Mouse (Mus musculus) hindbrain, embryonic 16.5 days (tissue): ENCODE measurements around the gene Tomm20. TPM values are rescaled to one million over a fixed set of nuclear protein-coding genes. Genes with fewer than 3 reads are reported as not detected.

ENCODE experiments used
- ATAC-seq: fragments of 200-750 bp; cut with Nextera tagmentation; 2 replicates; pipeline ENCODE4 v1.8.0; 2017; ENCODE audit warnings: moderate TSS enrichment, moderate library complexity
- H3K27ac ChIP-seq: fragments of 300-500 bp; sonication (generic); 2 replicates; pipeline ENCODE4 v1.5.1; 2014; ENCODE audit warnings: low read depth, mild to moderate bottlenecking, control low read depth, low read length, moderate library complexity
- H3K27me3 ChIP-seq: fragments of 300-500 bp; sonication (generic); replicated peaks from 2 replicates; pipeline ENCODE4 v1.6.1; 2014; ENCODE audit warnings: low read length; ENCODE audit not compliant: control insufficient read depth, insufficient read depth
- H3K36me3 ChIP-seq: fragments of 300-500 bp; sonication (generic); 2 replicates; pipeline ENCODE4 v1.6.1; 2014; ENCODE audit warnings: mild to moderate bottlenecking, low read length, moderate library complexity, mixed read lengths; ENCODE audit not compliant: control insufficient read depth, insufficient read depth
- H3K4me1 ChIP-seq: fragments of 300-500 bp; sonication (generic); 2 replicates; pipeline ENCODE4 v1.6.1; 2014; ENCODE audit warnings: low read depth, low read length; ENCODE audit not compliant: control insufficient read depth, insufficient read depth
- H3K4me2 ChIP-seq: fragments of 300-500 bp; sonication (generic); 2 replicates; pipeline ENCODE4 v1.6.1; 2014; ENCODE audit warnings: mild to moderate bottlenecking, low read length, control low read depth, moderate library complexity
- H3K4me3 ChIP-seq: fragments of 300-500 bp; sonication (generic); 2 replicates; pipeline ENCODE4 v1.5.1; 2014; ENCODE audit warnings: mild to moderate bottlenecking, low read length, control low read depth, moderate library complexity
- H3K9ac ChIP-seq: fragments of 300-500 bp; sonication (generic); 2 replicates; pipeline ENCODE4 v1.6.1; 2014; ENCODE audit warnings: low read depth, mild to moderate bottlenecking, control low read depth, low read length, moderate library complexity
- H3K9me3 ChIP-seq: fragments of 300-500 bp; sonication (generic); 2 replicates; pipeline ENCODE4 v1.6.1; 2014; ENCODE audit warnings: mild to moderate bottlenecking, low read length, moderate library complexity; ENCODE audit not compliant: control insufficient read depth
- WGBS: fragments of 180-500 bp; shearing (Covaris S2); extraction: QIAGEN DNeasy Blood & Tissue Kit; methylation state at CpG from one replicate; pipeline ENCODE4 v1.1.7; 2014; 5-methylcytosine and 5-hydroxymethylcytosine counted together
- polyA plus RNA-seq: library from polyadenylated mRNA; unstranded; fragments of >200 nt; fragmentation: Nextera tagmentation; extraction: Ambion mirVana; gene quantifications from 2 replicates; pipeline ENCODE4 v1.2.1, GENCODE M21; 2015

Tomm20 gene
- polyA plus RNA-seq, 1 experiment from 2014 or later, result 231 TPM

DNA sequence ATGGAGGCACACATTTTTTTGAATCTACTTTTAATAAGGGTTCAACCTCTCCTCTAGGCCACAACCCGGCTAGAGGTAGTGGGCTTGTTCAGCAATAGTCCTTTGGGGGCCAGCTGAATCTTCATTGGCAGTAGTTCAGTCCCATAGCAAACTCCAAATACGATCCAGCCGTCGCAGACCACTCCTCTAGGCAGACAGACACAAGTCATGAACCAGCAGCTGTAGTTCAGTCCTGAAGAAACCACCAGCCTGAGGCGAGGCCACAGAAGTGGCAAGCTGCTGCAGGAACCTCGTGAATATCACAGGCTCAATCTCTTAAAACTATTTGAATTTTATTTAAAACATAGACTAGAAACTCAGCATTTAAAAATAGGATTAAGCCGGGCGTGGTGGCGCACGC is 32.4 kb upstream of the Tomm20 start:
- ATAC-seq, result no peak
- Histone ChIP-seq H3K4me2 (no peak overlapping the region), H3K9me3 (no peaks in the 10 kb centered on the region), H3K27ac (no peak overlapping the region), H3K27me3 (no peaks in the 10 kb centered on the region; the same call in 1 of the 2 replicates), H3K4me3 (no peak overlapping the region), H3K9ac (no peak overlapping the region), H3K36me3 (no peaks in the 10 kb centered on the region), H3K4me1 (no peaks in the 10 kb centered on the region)
- 85% methylated on average over 10 of the region's 10 CpGs for WGBS

DNA sequence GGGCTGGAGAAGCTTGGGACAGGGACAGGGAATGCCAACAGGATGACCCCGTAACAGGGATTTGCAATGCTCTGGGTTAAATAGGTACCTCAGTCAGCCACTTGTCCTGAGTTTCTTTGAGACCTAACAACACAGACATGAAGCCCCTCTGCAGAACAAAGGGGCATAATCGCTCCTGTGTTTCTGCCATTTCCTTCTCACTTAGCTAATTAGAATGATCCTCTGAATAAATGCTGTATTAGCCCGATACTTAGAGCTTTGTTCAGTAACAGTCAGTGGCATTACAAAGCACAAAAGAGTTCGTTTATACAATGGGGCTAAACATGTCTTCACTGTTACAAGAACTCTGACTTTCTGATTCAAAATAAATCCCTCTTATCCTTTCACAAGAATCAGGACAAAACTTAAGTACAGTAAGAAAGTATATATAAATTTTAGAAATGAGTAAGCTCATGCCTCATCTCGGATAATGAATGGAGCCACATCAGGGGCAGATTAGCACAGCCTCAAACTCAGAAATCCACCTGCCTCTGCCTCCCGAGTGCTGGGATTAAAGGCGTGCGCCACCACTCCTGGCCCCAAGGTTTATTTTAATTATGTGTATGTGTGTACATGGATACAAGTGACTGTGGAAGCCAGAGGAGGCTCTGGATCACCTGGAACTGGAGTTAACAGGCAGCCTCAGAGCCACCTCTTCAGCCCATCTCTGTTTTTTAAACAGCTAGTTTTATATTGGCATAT is 31.1 kb upstream of the Tomm20 start:
- Histone ChIP-seq H3K9me3 (no peaks in the 10 kb centered on the region), H3K4me2 (no peak overlapping the region), H3K4me3 (no peak overlapping the region), H3K36me3 (no peaks in the 10 kb centered on the region), H3K4me1 (no peaks in the 10 kb centered on the region), H3K27ac (no peak overlapping the region), H3K9ac (no peak overlapping the region), H3K27me3 (no peaks in the 10 kb centered on the region; the same call in 1 of the 2 replicates)
- WGBS, result 64% methylated on average over 8 of the region's 8 CpGs
- no peak for ATAC-seq

DNA sequence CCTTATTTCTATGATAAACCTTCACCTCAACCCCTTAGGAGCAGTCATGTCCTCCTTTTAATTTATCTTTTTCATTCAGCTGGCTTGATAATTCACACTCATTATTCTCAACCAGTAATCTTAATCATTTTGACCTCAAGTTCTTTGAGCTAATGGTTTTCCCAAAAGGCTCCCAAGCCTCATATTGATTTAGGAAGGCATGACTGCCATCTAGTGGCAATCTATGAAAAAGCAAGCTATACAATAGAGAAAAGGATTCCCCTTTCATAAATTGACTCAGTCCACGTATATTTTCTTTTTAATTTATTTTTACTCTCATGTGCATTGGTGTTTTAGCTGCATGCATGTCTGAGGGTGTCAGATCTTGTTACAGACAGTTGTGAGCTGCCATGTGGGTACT is 30.1 kb upstream of the Tomm20 start:
- Histone ChIP-seq H3K27me3 (no peaks in the 10 kb centered on the region; the same call in 1 of the 2 replicates), H3K4me2 (no peak overlapping the region), H3K27ac (no peak overlapping the region), H3K9me3 (no peaks in the 10 kb centered on the region), H3K36me3 (no peaks in the 10 kb centered on the region), H3K4me3 (no peak overlapping the region), H3K4me1 (no peaks in the 10 kb centered on the region), H3K9ac (no peak overlapping the region)
- 8% methylated on average over 1 of the region's 1 CpGs for WGBS
- ATAC-seq, result no peak

DNA sequence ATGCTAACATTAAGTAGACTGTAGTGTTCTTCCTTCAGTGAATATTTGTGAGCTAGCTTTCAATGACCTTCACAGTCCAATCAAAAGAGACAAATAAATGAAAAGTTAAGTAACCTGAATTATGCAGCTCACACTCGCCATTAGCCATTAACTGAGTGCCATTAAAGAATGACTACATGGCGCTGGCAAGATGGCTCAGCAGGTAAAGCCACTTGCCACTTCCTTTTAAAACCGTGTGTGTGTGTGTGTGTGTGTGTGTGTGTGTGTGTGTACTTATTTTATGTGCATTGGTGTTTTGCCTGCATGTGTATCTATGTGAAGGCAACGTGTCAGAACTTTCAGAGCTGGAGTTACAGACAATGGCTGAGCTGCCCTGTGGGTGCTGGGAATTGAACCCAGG is 28.9 kb upstream of the Tomm20 start:
- no peak overlapping the region for H3K4me2 ChIP-seq
- ATAC-seq, result no peak
- H3K9ac ChIP-seq, result no peak overlapping the region
- no peak overlapping the region for H3K4me3 ChIP-seq
- no peaks in the 10 kb centered on the region for H3K27me3 ChIP-seq
- no peaks in the 10 kb centered on the region for H3K36me3 ChIP-seq
- peaks cover 5% of the 10 kb centered on the region for H3K4me1 ChIP-seq
- WGBS, result 73% methylated on average over 4 of the region's 4 CpGs
- no peak overlapping the region for H3K27ac ChIP-seq
- H3K9me3 ChIP-seq, result no peaks in the 10 kb centered on the region

DNA sequence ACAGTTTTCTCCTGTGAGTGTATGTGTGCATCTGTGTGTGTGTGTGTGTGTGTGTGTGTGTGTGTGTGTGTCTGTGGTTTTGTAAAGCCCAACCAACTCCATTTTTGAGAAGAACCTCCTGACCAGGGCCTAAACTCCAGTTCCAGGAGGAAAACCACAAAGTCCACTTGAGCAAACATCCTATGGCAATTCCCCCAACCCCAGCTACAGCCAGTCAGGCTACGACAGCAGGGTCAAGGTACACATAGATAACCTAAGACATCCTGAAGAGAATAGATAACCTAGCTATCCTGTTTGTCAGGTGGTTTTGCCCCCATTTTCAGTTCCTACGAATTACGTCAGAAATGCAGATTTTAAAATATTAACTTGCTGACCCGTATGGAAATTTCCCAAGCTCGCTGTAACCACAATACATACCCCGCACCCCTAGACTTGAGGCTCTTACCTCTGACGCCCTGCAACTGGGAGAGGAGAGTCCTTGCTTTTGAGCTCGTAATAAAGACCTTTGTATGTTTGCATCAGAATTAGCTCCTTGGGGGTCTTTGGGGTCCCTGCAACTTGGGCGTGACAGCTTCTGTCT is 28.1 kb upstream of the Tomm20 start:
- no peak overlapping the region for H3K9ac ChIP-seq
- H3K9me3 ChIP-seq, result no peaks in the 10 kb centered on the region
- no peak for ATAC-seq
- H3K27ac ChIP-seq, result no peak overlapping the region
- no peak overlapping the region for H3K4me3 ChIP-seq
- WGBS, result 72% methylated on average over 9 of the region's 9 CpGs
- H3K36me3 ChIP-seq, result peaks cover 4% of the 10 kb centered on the region; the same call in 1 of the 2 replicates
- no peaks in the 10 kb centered on the region for H3K27me3 ChIP-seq
- peaks cover 5% of the 10 kb centered on the region for H3K4me1 ChIP-seq
- no peak overlapping the region for H3K4me2 ChIP-seq

DNA sequence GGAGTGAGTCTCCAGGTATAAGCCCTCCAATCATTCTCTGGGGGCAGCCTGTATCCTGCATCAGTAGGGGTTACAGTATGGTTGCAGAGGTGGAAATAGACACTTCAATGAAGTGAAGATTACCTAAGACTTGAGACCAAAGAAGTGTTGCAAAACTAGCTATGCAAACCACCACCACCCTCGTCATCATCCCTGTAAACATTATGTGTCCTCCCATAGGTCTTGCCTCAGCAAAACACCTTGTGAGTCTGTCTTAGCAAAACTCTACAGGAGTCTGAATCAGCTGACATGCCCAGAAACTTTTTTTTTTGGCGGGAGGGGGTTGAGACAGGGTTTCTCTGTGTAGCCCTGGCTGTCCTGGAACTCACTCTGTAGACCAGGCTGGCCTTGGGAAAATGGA is 27.0 kb upstream of the Tomm20 start:
- Histone ChIP-seq H3K9me3 (no peaks in the 10 kb centered on the region), H3K4me2 (no peak overlapping the region), H3K4me1 (peaks cover 5% of the 10 kb centered on the region), H3K27me3 (no peaks in the 10 kb centered on the region), H3K4me3 (no peak overlapping the region), H3K9ac (no peak overlapping the region), H3K27ac (no peak overlapping the region), H3K36me3 (peaks cover 7% of the 10 kb centered on the region; the same call in 1 of the 2 replicates)
- ATAC-seq, result no peak
- WGBS, result 67% methylated on average over 2 of the region's 2 CpGs

- Histone ChIP-seq H3K36me3 (peaks cover 7% of the 10 kb centered on the region; the same call in 1 of the 2 replicates), H3K9me3 (no peaks in the 10 kb centered on the region), H3K27ac (no peak overlapping the region), H3K4me3 (no peak overlapping the region), H3K4me1 (peaks cover 5% of the 10 kb centered on the region), H3K9ac (no peak overlapping the region), H3K4me2 (no peak overlapping the region), H3K27me3 (no peaks in the 10 kb centered on the region)
- ATAC-seq, result no peak
- 92% methylated on average over 2 of the region's 2 CpGs for WGBS
These were observed 26.5 kb upstream of the Tomm20 start for GRCm38 (mm10) chr8:126972102-126972501.

DNA sequence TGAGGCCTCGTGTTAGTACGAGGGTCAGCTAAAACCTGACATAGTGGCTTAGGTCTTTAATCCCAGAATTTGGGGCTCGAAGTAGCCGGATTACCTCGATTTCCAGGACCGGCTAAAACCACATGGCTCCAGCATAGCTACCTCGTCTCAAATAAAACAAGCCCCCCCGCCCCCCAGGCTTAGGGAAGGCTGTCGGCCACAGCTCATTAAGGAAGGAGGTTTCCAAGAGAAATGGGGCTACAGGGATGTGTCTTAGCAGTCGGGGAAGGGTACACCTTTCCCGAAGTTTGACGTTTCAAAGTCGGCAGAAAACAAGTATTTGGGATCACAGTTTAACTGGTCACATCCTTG is 25.6 kb upstream of the Tomm20 start:
- 11% methylated on average over 13 of the region's 13 CpGs for WGBS
- no peaks in the 10 kb centered on the region for H3K27me3 ChIP-seq
- ATAC-seq, result peak; percentile 67

DNA sequence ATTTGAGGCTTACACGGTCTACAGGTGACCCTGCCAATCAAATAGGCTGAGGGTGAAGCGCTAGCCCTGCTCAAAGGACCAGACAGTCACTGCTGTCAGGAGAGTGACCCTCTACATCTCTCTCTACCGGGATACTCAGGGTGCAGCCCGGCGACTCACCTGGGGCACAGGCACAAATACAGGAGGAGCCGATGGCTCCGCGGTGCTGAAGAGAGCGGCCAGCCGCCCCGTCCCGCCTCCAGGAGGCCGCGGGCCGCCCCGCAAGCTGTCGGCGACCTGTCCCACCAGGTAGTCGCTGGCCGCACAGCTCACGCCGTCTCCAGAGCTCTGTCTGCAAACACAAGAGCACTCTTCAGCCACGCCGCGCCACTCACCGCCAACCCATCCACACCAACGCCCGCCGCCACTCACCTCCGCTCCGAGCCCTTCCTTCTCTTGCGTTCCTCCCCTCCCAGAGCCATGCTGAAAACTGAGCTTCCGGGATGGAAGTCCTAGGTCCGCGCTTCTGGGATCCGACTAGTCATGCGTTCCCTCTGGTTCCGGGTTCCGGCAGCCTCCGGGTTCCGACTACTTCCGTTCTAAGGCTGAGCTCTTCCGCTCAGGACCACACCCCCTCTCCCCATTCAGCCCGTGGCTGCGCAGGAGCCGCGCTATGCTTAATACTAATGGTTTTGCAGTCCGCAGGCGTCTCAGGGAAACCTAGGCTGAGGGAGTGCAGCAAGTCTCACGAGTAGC is 25.1 kb upstream of the Tomm20 start, which contains the start of gene Rbm34:
Gene Rbm34, minus strand, starts transcription at position 493 of the 735 bp plus-strand sequence.
- H3K36me3 ChIP-seq, result peaks cover 7% of the 10 kb centered on the region; the same call in 1 of the 2 replicates
- peak within 1 kb of the TSS; percentile 80 for H3K9ac ChIP-seq
- WGBS, result under 1% methylated on average over 47 of the region's 50 CpGs
- H3K4me1 ChIP-seq, result peaks cover 5% of the 10 kb centered on the region
- H3K4me3 ChIP-seq, result peak within 1 kb of the TSS; percentile 68
- ATAC-seq, result peak; percentile 97
- peak within 1 kb of the TSS; percentile 92 for H3K4me2 ChIP-seq
- no peaks in the 10 kb centered on the region for H3K27me3 ChIP-seq
- H3K27ac ChIP-seq, result peak within 1 kb of the TSS; percentile 88
- no peaks in the 10 kb centered on the region for H3K9me3 ChIP-seq

More for the DNA sequence above, 25.6 kb upstream of the Tomm20 start:
- Histone ChIP-seq H3K4me3 (peak overlapping the region; percentile 68), H3K9me3 (no peaks in the 10 kb centered on the region), H3K36me3 (peaks cover 7% of the 10 kb centered on the region; the same call in 1 of the 2 replicates), H3K4me1 (peaks cover 5% of the 10 kb centered on the region), H3K4me2 (peak overlapping the region; percentile 92), H3K9ac (peak overlapping the region; percentile 80), H3K27ac (peak overlapping the region; percentile 88)
